18 mouse cellular contexts compared by ENCODE assay signal in the genomic region with DNA sequence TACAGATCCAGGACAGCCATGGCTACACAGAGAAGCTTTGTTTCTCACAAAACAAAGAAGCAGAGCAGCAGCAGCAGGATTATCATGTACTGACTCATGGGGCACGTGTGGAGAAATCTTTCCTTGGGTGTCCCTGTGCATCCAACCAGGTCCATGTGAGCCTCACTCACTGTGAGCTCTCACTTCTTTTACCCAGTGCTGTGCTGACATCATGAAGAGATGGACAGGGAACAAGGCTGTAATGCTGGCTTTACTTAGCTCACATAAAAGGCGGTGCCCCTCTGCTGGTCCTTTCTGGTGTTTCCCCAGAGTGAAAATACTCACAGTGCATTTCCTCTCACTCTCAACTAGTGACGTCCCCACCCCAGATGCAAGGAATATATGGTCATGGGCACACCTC. TPM values are rescaled to one million over a fixed set of nuclear protein-coding genes. Genes with fewer than 3 reads are reported as not detected.
DNase-seq lines count a peak whose midpoint lies in the region; ATAC-seq and TF ChIP-seq lines count a peak whose summit lies in the region.
"Had no signal": no experiment of that assay in that cellular context is flagged by ENCODE, and none has a peak within 500 bp of the region (broad histone marks: within the 10 kb centered on the region; RNA-seq: fewer than 3 reads in every experiment).

No protein-coding gene starts in this region.

- no peaks in the 10 kb centered on the region for H3K36me3 ChIP-seq in forebrain, embryonic 13.5 days (ENCODE audit: poor library complexity, severe bottlenecking)
- no peaks in the 10 kb centered on the region for H3K36me3 ChIP-seq in forebrain, embryonic 16.5 days (ENCODE audit: control insufficient read depth, insufficient read depth)
- H3K36me3 ChIP-seq in lung, embryonic 14.5 days (ENCODE audit: insufficient read depth) = peaks cover 8% of the 10 kb centered on the region; the same call in 1 of the 2 replicates
- H3K36me3 ChIP-seq in hindbrain, embryonic 13.5 days = peaks cover 3% of the 10 kb centered on the region; the same call in 1 of the 2 replicates
- H3K36me3 ChIP-seq in neural tube, embryonic 13.5 days = no peaks in the 10 kb centered on the region
- peaks cover 12% of the 10 kb centered on the region for H3K36me3 ChIP-seq in heart, embryonic 10.5 days
- H3K36me3 ChIP-seq: heart, embryonic 15.5 days; hindbrain, embryonic 15.5 days; kidney, embryonic 15.5 days had no signal

- no peak overlapping the region for H3K4me2 ChIP-seq in forebrain, embryonic 13.5 days
- no peak overlapping the region for H3K4me2 ChIP-seq in forebrain, embryonic 16.5 days (ENCODE audit: low read length)
- H3K4me2 ChIP-seq in lung, embryonic 14.5 days = no peak overlapping the region
- H3K4me2 ChIP-seq in hindbrain, embryonic 13.5 days = no peak overlapping the region
- no peak overlapping the region for H3K4me2 ChIP-seq in neural tube, embryonic 13.5 days
- H3K4me2 ChIP-seq: heart, embryonic 15.5 days; hindbrain, embryonic 15.5 days; kidney, embryonic 15.5 days; lung, embryonic 15.5 days had no signal

- no peak for DNase-seq in lung, embryonic 14.5 days
- DNase-seq in lung, postnatal 25 days (ENCODE audit: low spot score) = no peak
- DNase-seq in thymus, postnatal 10 days (ENCODE audit: low spot score in 2 of 2) = no peak
- no peak for DNase-seq in heart, embryonic 10.5 days (ENCODE audit: low spot score)
- DNase-seq: adrenal gland, postnatal 25 days; cerebellum, postnatal 14 days; heart, adult 11 months; right cerebral cortex, postnatal 4 days; thymus, adult 2 months had no signal

- H3K27me3 ChIP-seq in forebrain, embryonic 13.5 days = peaks cover 16% of the 10 kb centered on the region; the same call in 1 of the 2 replicates
- H3K27me3 ChIP-seq in forebrain, embryonic 16.5 days (replicated peaks; ENCODE audit: control insufficient read depth, insufficient read depth, low read length) = no peaks in the 10 kb centered on the region
- H3K27me3 ChIP-seq in lung, embryonic 14.5 days (ENCODE audit: insufficient read depth, low read length) = no peaks in the 10 kb centered on the region
- H3K27me3 ChIP-seq in hindbrain, embryonic 13.5 days = no peaks in the 10 kb centered on the region
- no peaks in the 10 kb centered on the region for H3K27me3 ChIP-seq in neural tube, embryonic 13.5 days
- no peaks in the 10 kb centered on the region for H3K27me3 ChIP-seq in heart, embryonic 10.5 days (ENCODE audit: insufficient read depth, poor library complexity, severe bottlenecking)
- H3K27me3 ChIP-seq: heart, embryonic 15.5 days; hindbrain, embryonic 15.5 days; kidney, embryonic 15.5 days; lung, embryonic 15.5 days had no signal

- no peak for ATAC-seq in forebrain, embryonic 13.5 days
- no peak for ATAC-seq in forebrain, embryonic 16.5 days
- ATAC-seq in lung, embryonic 14.5 days (ENCODE audit: insufficient read depth) = no peak
- ATAC-seq in hindbrain, embryonic 13.5 days (ENCODE audit: low FRiP score) = no peak
- ATAC-seq in neural tube, embryonic 13.5 days (ENCODE audit: low read depth) = no peak

- H3K4me1 ChIP-seq in forebrain, embryonic 13.5 days = peaks cover 97% of the 10 kb centered on the region
- peaks cover 34% of the 10 kb centered on the region for H3K4me1 ChIP-seq in forebrain, embryonic 16.5 days (replicated peaks; ENCODE audit: control insufficient read depth, insufficient read depth, low read length)
- no peaks in the 10 kb centered on the region for H3K4me1 ChIP-seq in lung, embryonic 14.5 days (ENCODE audit: insufficient read depth)
- peaks cover 99% of the 10 kb centered on the region for H3K4me1 ChIP-seq in hindbrain, embryonic 13.5 days (replicated peaks)
- H3K4me1 ChIP-seq in neural tube, embryonic 13.5 days (replicated peaks) = peaks cover 100% of the 10 kb centered on the region
- peaks cover 59% of the 10 kb centered on the region for H3K4me1 ChIP-seq in heart, embryonic 10.5 days

- no peak overlapping the region for H3K27ac ChIP-seq in forebrain, embryonic 13.5 days
- no peak overlapping the region for H3K27ac ChIP-seq in forebrain, embryonic 16.5 days (ENCODE audit: low read length)
- H3K27ac ChIP-seq in lung, embryonic 14.5 days (ENCODE audit: low read depth) = no peak overlapping the region
- H3K27ac ChIP-seq in hindbrain, embryonic 13.5 days = peak overlapping the region; percentile 61
- H3K27ac ChIP-seq in neural tube, embryonic 13.5 days (replicated peaks) = peak overlapping the region; percentile 9
- no peak overlapping the region for H3K27ac ChIP-seq in heart, embryonic 10.5 days
- H3K27ac ChIP-seq: heart, embryonic 15.5 days; hindbrain, embryonic 15.5 days; kidney, embryonic 15.5 days; lung, embryonic 15.5 days had no signal

- H3K9ac ChIP-seq in forebrain, embryonic 13.5 days = 0 out of 2 replicates have a peak overlapping the region, but pooled peaks have one; percentile 13
- no peak overlapping the region for H3K9ac ChIP-seq in forebrain, embryonic 16.5 days (replicated peaks; ENCODE audit: low read depth, low read length)
- no peak overlapping the region for H3K9ac ChIP-seq in lung, embryonic 14.5 days
- H3K9ac ChIP-seq in hindbrain, embryonic 13.5 days = no peak overlapping the region
- 0 out of 2 replicates have a peak overlapping the region, but pooled peaks have one; percentile 3 for H3K9ac ChIP-seq in neural tube, embryonic 13.5 days
- H3K9ac ChIP-seq: heart, embryonic 15.5 days; hindbrain, embryonic 15.5 days; kidney, embryonic 15.5 days; lung, embryonic 15.5 days had no signal

- no peak overlapping the region for H3K4me3 ChIP-seq in forebrain, embryonic 13.5 days
- no peak overlapping the region for H3K4me3 ChIP-seq in forebrain, embryonic 16.5 days (replicated peaks; ENCODE audit: low read length)
- H3K4me3 ChIP-seq in lung, embryonic 14.5 days (ENCODE audit: low read depth, low read length) = no peak overlapping the region
- no peak overlapping the region for H3K4me3 ChIP-seq in hindbrain, embryonic 13.5 days
- H3K4me3 ChIP-seq in neural tube, embryonic 13.5 days = no peak overlapping the region
- H3K4me3 ChIP-seq in heart, embryonic 10.5 days = no peak overlapping the region
- H3K4me3 ChIP-seq: heart, embryonic 15.5 days; hindbrain, embryonic 15.5 days; kidney, embryonic 15.5 days; lung, embryonic 15.5 days; myocyte had no signal

- TF ChIP-seq CTCF in lung, embryonic 14.5 days (IDR thresholded peaks at IDR 0.05; ENCODE audit: low read depth) = peak; percentile 9; the same call in 1 of the 2 replicates

- no peaks in the 10 kb centered on the region for H3K9me3 ChIP-seq in forebrain, embryonic 13.5 days (replicated peaks)
- no peaks in the 10 kb centered on the region for H3K9me3 ChIP-seq in forebrain, embryonic 16.5 days (ENCODE audit: control insufficient read depth, low read length)
- no peaks in the 10 kb centered on the region for H3K9me3 ChIP-seq in lung, embryonic 14.5 days (ENCODE audit: low read depth, low read length)
- H3K9me3 ChIP-seq in hindbrain, embryonic 13.5 days = no peaks in the 10 kb centered on the region
- H3K9me3 ChIP-seq in neural tube, embryonic 13.5 days = no peaks in the 10 kb centered on the region
- H3K9me3 ChIP-seq in heart, embryonic 10.5 days = no peaks in the 10 kb centered on the region
- H3K9me3 ChIP-seq: heart, embryonic 15.5 days; hindbrain, embryonic 15.5 days; kidney, embryonic 15.5 days; lung, embryonic 15.5 days had no signal

- WGBS in forebrain, embryonic 13.5 days = 62% methylated on average over 3 of the region's 3 CpGs
- 65% methylated on average over 3 of the region's 3 CpGs for WGBS in forebrain, embryonic 16.5 days
- WGBS in lung, embryonic 14.5 days = 69% methylated on average over 3 of the region's 3 CpGs
- 64% methylated on average over 3 of the region's 3 CpGs for WGBS in hindbrain, embryonic 13.5 days
- WGBS in neural tube, embryonic 13.5 days = 53% methylated on average over 3 of the region's 3 CpGs
- whole genome bisulfite sequencing in heart, embryonic 10.5 days = 70% methylated on average over 3 of the region's 3 CpGs

RNA-seq across cellular contexts. Expression of a gene that starts 45.2 kb away (rescaled TPM):
- polyA plus RNA-seq in forebrain, embryonic 13.5 days (2015; fragmentation: Nextera tagmentation; extraction: Ambion mirVana) = 81.4 and 81.9 TPM in 2 replicates
- polyA plus RNA-seq in forebrain, embryonic 16.5 days (2015; fragmentation: Nextera tagmentation; extraction: Ambion mirVana) = 74.3 and 90.5 TPM in 2 replicates
- polyA plus RNA-seq in lung, embryonic 14.5 days (2014; fragmentation: Nextera tagmentation; extraction: Ambion mirVana) = 106 and 115 TPM in 2 replicates
- 76.4 and 76.6 TPM in 2 replicates for polyA plus RNA-seq in hindbrain, embryonic 13.5 days (2015; fragmentation: Nextera tagmentation; extraction: Ambion mirVana)
- 76.9 and 80.9 TPM in 2 replicates for polyA plus RNA-seq in neural tube, embryonic 13.5 days (2015; fragmentation: Nextera tagmentation; extraction: Ambion mirVana)
- polyA plus RNA-seq in heart, embryonic 10.5 days (2016; fragmentation: Nextera tagmentation; extraction: Ambion mirVana) = 117 and 120 TPM in 2 replicates

RNA-seq across cellular contexts. Expression of a gene that starts 45.3 kb away (rescaled TPM):
- 4.8 and 5.6 TPM in 2 replicates for polyA plus RNA-seq in forebrain, embryonic 13.5 days (2015; fragmentation: Nextera tagmentation; extraction: Ambion mirVana)
- 3.3 and 4.0 TPM in 2 replicates for polyA plus RNA-seq in forebrain, embryonic 16.5 days (2015; fragmentation: Nextera tagmentation; extraction: Ambion mirVana)
- 5.3 and 6.7 TPM in 2 replicates for polyA plus RNA-seq in lung, embryonic 14.5 days (2014; fragmentation: Nextera tagmentation; extraction: Ambion mirVana)
- 4.7 and 5.4 TPM in 2 replicates for polyA plus RNA-seq in hindbrain, embryonic 13.5 days (2015; fragmentation: Nextera tagmentation; extraction: Ambion mirVana)
- 4.5 and 6.9 TPM in 2 replicates for polyA plus RNA-seq in neural tube, embryonic 13.5 days (2015; fragmentation: Nextera tagmentation; extraction: Ambion mirVana)
- polyA plus RNA-seq in heart, embryonic 10.5 days (2016; fragmentation: Nextera tagmentation; extraction: Ambion mirVana) = 5.1 and 7.3 TPM in 2 replicates

Comparison
In these comparisons a context has a peak if more than half of its experiments do, and no peak if none do; other contexts are left out.
1. H3K9ac ChIP-seq: peak in forebrain, embryonic 13.5 days (single experiment) and neural tube, embryonic 13.5 days (single experiment); none in forebrain, embryonic 16.5 days (single experiment), lung, embryonic 14.5 days (single experiment) and hindbrain, embryonic 13.5 days (single experiment).
2. H3K27ac ChIP-seq: peak in hindbrain, embryonic 13.5 days (single experiment) and neural tube, embryonic 13.5 days (single experiment); none in forebrain, embryonic 13.5 days (single experiment), forebrain, embryonic 16.5 days (single experiment), lung, embryonic 14.5 days (single experiment) and heart, embryonic 10.5 days (single experiment).